Mouse (Mus musculus) thymus, adult 2 months (tissue): ENCODE results near the gene Mif.

Experiments
- CTCF ChIP-seq: fragments of 200-500 bp; IDR thresholded peaks from 2 replicates; pipeline ENCODE4 v1.5.1; 2012; ENCODE audit warnings: mild to moderate bottlenecking, control low read depth, low read length, moderate library complexity, borderline replicate concordance; ENCODE audit not compliant: control insufficient read depth, poor library complexity, insufficient read depth; ENCODE audit errors: extremely low read depth
- POLR2A ChIP-seq: fragments of 200-500 bp; IDR thresholded peaks from 2 replicates; pipeline ENCODE4 v1.6.1; 2012; ENCODE audit warnings: mild to moderate bottlenecking, low read length, control low read depth, moderate library complexity; ENCODE audit not compliant: control insufficient read depth, poor library complexity, insufficient read depth; ENCODE audit errors: extremely low read depth

- TF ChIP-seq CTCF, result no peak
- TF ChIP-seq POLR2A, result no peak
Observed at GRCm38 (mm10) chr10:75828500-75828931, 31.5 kb downstream of the Mif start.
